Mouse (Mus musculus) MEL (cell line): ENCODE data around the gene Evl. TPM values are rescaled to one million over a fixed set of nuclear protein-coding genes. Genes with fewer than 3 reads are reported as not detected.

Experiments used
- DNase-seq: peaks from one replicate; pipeline ENCODE4 v3.0.0; 2011; ENCODE audit warnings: low read depth, low spot score
- H3K27ac ChIP-seq: 2 replicates; pipeline ENCODE4 v1.5.1; 2012; ENCODE audit warnings: low read depth, mild to moderate bottlenecking, control low read depth, low read length, moderate library complexity; ENCODE audit not compliant: control insufficient read depth
- H3K27me3 ChIP-seq, 2 experiments: fragments of 150-350 bp in 1 of 2; sonication (generic) in 1 of 2; 2 replicates each; pipeline ENCODE4 v1.6.1; 2012; ENCODE audit warnings: low read length in 2 of 2, mild to moderate bottlenecking in 2 of 2, improper control_type of control experiment in 1 of 2, moderate library complexity in 1 of 2; ENCODE audit not compliant: insufficient read depth in 2 of 2, control insufficient read depth in 1 of 2
- H3K36me3 ChIP-seq, 2 experiments: 2 replicates each; pipeline ENCODE4 v1.6.1; 2012 to 2014; ENCODE audit warnings: low read length in 2 of 2, improper control_type of control experiment in 1 of 2, inconsistent platforms in 1 of 2, mild to moderate bottlenecking in 1 of 2; ENCODE audit not compliant: insufficient read depth in 2 of 2, control insufficient read depth in 1 of 2
- H3K4me1 ChIP-seq, 2 experiments: fragments of 150-350 bp in 1 of 2; sonication (generic) in 1 of 2; 2 replicates each; pipeline ENCODE4 v1.6.1; 2012; ENCODE audit warnings: low read length in 2 of 2, improper control_type of control experiment in 1 of 2, mild to moderate bottlenecking in 1 of 2; ENCODE audit not compliant: insufficient read depth in 2 of 2, control insufficient read depth in 1 of 2
- H3K4me3 ChIP-seq, 2 experiments: fragments of 150-350 bp in 1 of 2; sonication (generic) in 1 of 2; 2 replicates each; pipeline ENCODE4 v1.5.1; 2012; ENCODE audit warnings: low read depth in 2 of 2, low read length in 2 of 2, mild to moderate bottlenecking in 2 of 2, moderate library complexity in 2 of 2, control low read depth in 1 of 2, improper control_type of control experiment in 1 of 2; ENCODE audit not compliant: control insufficient read depth in 1 of 2, insufficient read depth in 1 of 2
- H3K79me2 ChIP-seq: 2 replicates; pipeline ENCODE4 v1.6.1; 2012; ENCODE audit warnings: mild to moderate bottlenecking, low read length, moderate library complexity; ENCODE audit not compliant: control insufficient read depth, poor library complexity, insufficient read depth
- H3K9ac ChIP-seq: 2 replicates; pipeline ENCODE4 v1.6.1; 2012; ENCODE audit warnings: low read depth, mild to moderate bottlenecking, control low read depth, low read length, moderate library complexity; ENCODE audit not compliant: control insufficient read depth, poor library complexity, severe bottlenecking
- H3K9me3 ChIP-seq: fragments of 150-350 bp; sonication (generic); replicated peaks from 2 replicates; pipeline ENCODE4 v1.6.1; 2012; ENCODE audit warnings: mild to moderate bottlenecking, low read length, improper control_type of control experiment, moderate library complexity; ENCODE audit not compliant: insufficient read depth
- CHD2 ChIP-seq: IDR thresholded peaks from 2 replicates; pipeline ENCODE4 v1.6.1; 2011; ENCODE audit warnings: low read length, improper control_type of control experiment
- EP300 ChIP-seq, 2 experiments: IDR thresholded peaks; 2 replicates each; pipeline ENCODE4 v1.6.1; 2011; ENCODE audit warnings: improper control_type of control experiment in 2 of 2, low read length in 2 of 2, low read depth in 1 of 2, mild to moderate bottlenecking in 1 of 2
- HCFC1 ChIP-seq: IDR thresholded peaks from 2 replicates; pipeline ENCODE4 v1.6.1; 2012; ENCODE audit warnings: low read depth, mild to moderate bottlenecking, inconsistent platforms, low read length, improper control_type of control experiment, moderate library complexity
- KAT2A ChIP-seq: conservative IDR thresholded peaks from 2 replicates; pipeline ENCODE4 v1.6.1; 2012; ENCODE audit warnings: low read depth, low read length, improper control_type of control experiment, inconsistent platforms
- MAZ ChIP-seq: IDR thresholded peaks from 2 replicates; pipeline ENCODE4 v1.6.1; 2012; ENCODE audit warnings: low read depth, mild to moderate bottlenecking, inconsistent platforms, low read length, improper control_type of control experiment
- MEF2A ChIP-seq: IDR thresholded peaks from 2 replicates; pipeline ENCODE4 v1.6.1; 2014; ENCODE audit warnings: low read depth, mild to moderate bottlenecking, inconsistent platforms, low read length, improper control_type of control experiment; ENCODE audit not compliant: poor library complexity, insufficient replicate concordance, severe bottlenecking; ENCODE audit errors: extremely low read depth
- MXI1 ChIP-seq: IDR thresholded peaks from 2 replicates; pipeline ENCODE4 v1.6.1; 2011; ENCODE audit warnings: mild to moderate bottlenecking, low read depth, low read length, improper control_type of control experiment
- MYB ChIP-seq: IDR thresholded peaks from 2 replicates; pipeline ENCODE4 v1.6.1; 2011; ENCODE audit warnings: mild to moderate bottlenecking, low read depth, low read length, improper control_type of control experiment
- NRF1 ChIP-seq: IDR thresholded peaks from 2 replicates; pipeline ENCODE4 v1.6.1; 2014; ENCODE audit warnings: low read depth, mild to moderate bottlenecking, inconsistent platforms, low read length, improper control_type of control experiment, moderate library complexity; ENCODE audit not compliant: poor library complexity, insufficient read depth, severe bottlenecking
- POLR2AphosphoS2 ChIP-seq: IDR thresholded peaks from 2 replicates; pipeline ENCODE4 v1.6.1; 2011; ENCODE audit warnings: low read length, improper control_type of control experiment
- RCOR1 ChIP-seq: IDR thresholded peaks from 2 replicates; pipeline ENCODE4 v1.6.1; 2012; ENCODE audit warnings: low read depth, mild to moderate bottlenecking, inconsistent platforms, low read length, improper control_type of control experiment
- SIN3A ChIP-seq: IDR thresholded peaks from 2 replicates; pipeline ENCODE4 v1.6.1; 2012; ENCODE audit warnings: low read length, improper control_type of control experiment, inconsistent platforms
- SMC3 ChIP-seq: IDR thresholded peaks from 2 replicates; pipeline ENCODE4 v1.6.1; 2011; ENCODE audit warnings: low read depth, low read length, improper control_type of control experiment
- TCF12 ChIP-seq: IDR thresholded peaks from 2 replicates; pipeline ENCODE4 v1.6.1; 2014; ENCODE audit warnings: low read depth, mild to moderate bottlenecking, inconsistent platforms, low read length, improper control_type of control experiment, moderate library complexity
- USF1 ChIP-seq: IDR thresholded peaks from 2 replicates; pipeline ENCODE4 v1.6.1; 2014; ENCODE audit warnings: low read depth, mild to moderate bottlenecking, inconsistent platforms, low read length, improper control_type of control experiment, moderate library complexity
- USF2 ChIP-seq, 2 experiments: IDR thresholded peaks; 2 replicates each; pipeline ENCODE4 v1.6.1; 2011 to 2012; ENCODE audit warnings: improper control_type of control experiment in 2 of 2, low read length in 2 of 2, borderline replicate concordance in 1 of 2, inconsistent platforms in 1 of 2, low read depth in 1 of 2, mild to moderate bottlenecking in 1 of 2; ENCODE audit not compliant: insufficient read depth in 1 of 2
- ZNF384 ChIP-seq: IDR thresholded peaks from 2 replicates; pipeline ENCODE4 v1.6.1; 2012; ENCODE audit warnings: low read depth, mild to moderate bottlenecking, inconsistent platforms, low read length, improper control_type of control experiment
- polyA plus RNA-seq, 2 experiments: library from polyadenylated mRNA; stranded (reverse) in 1 of 2; unstranded in 1 of 2; fragments of >175 nt in 1 of 2; fragments of >200 nt in 1 of 2; gene quantifications; 2 replicates each; pipeline versions ENCODE4 v1.2.1 to v1.2.4; 2012; ENCODE audit warnings: low replicate concordance in 2 of 2, low read depth in 1 of 2; ENCODE audit not compliant: insufficient read length in 2 of 2, insufficient read depth in 1 of 2, missing spikeins in 1 of 2
- total RNA-seq: library from RNA; depleted of rRNA; stranded (reverse); fragments of 300-350 nt; gene quantifications from 2 replicates; pipeline ENCODE4 v1.2.3, GENCODE M21; 2012

The Evl gene
- total and polyA plus RNA-seq, 3 experiments: not detected

DNA sequence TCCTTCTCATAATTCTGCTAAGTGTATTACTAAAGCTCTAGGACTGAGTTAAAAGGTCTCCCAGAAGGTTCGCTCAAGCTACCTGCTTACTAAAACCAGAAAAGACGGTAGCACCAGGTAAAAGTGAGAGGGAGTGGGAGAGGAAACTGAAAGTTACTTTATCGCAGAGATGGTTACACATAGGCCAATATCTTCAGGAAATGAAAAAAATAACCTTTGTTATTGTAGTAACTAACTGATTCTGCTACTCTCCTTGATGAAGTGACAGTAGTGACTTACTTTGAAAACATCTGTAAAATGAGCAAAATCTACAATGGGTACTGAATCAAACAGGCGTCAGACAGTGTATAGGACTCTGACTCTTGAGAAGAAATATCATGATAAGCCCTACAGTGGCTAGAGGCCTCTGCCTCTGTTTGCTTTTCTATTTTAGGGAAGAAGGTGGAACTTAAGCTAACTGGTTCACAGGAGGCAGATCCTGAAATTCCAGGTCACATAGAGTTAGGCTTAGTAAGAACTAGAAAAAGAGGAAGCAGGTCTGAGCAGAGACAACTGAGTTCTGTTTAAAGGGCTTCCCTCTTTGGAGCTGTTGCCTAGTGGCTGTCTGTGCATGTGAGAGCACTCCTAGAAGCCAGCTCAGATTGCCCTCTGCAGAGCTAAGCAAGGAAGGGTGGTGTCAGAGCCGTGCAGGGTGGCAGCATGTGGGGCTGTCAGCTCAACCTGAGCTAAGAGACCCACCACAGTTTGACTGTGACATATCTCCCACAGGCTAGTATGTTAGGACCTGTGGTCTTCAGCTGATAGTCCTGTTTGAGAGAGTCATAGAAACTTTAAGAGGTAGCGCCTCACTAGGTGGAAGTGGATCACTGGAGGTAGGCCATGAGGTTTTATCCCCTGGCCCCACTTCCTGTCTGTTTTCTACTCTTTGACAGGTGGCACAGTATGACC is 76.5 kb downstream of the Evl start (continued):
- no peak for TF ChIP-seq ZNF384

DNA sequence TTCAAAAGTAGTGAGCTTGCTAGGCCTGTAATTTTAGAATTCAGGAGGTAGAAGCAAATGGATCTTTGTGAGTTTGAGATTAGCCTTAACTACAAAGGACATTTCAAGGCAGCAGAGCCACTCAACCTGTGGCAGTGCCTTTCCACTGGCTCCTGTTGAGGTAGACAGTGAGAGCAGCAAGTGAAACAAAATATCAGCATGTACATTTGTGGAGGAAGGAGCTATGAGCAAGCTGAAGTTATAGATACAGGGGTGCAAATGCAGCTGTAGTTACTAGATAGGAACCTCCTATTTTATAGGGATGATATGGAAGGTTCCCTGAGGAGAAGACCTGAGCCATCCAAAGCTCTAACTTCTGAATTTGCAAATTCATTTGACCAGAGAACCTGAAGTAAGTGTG is 78.0 kb downstream of the Evl start:
- no peak for DNase-seq
- Histone ChIP-seq H3K27ac (no peak overlapping the region), H3K4me1 (no peaks in the 10 kb centered on the region), H3K27me3 (no peaks in the 10 kb centered on the region), H3K9me3 (no peaks in the 10 kb centered on the region), H3K79me2 (no peaks in the 10 kb centered on the region), H3K9ac (no peak overlapping the region), H3K4me3 (no peak overlapping the region), H3K36me3 (no peaks in the 10 kb centered on the region)
- TF ChIP-seq MXI1 (no peak), SMC3 (no peak), EP300 (IDR thresholded peaks at IDR 0.05; ENCODE audit: low read depth in 1 of 2, low read length in 2 of 2) (no peak), NRF1 (no peak), HCFC1 (no peak), POLR2AphosphoS2 (no peak), SIN3A (no peak)

DNA sequence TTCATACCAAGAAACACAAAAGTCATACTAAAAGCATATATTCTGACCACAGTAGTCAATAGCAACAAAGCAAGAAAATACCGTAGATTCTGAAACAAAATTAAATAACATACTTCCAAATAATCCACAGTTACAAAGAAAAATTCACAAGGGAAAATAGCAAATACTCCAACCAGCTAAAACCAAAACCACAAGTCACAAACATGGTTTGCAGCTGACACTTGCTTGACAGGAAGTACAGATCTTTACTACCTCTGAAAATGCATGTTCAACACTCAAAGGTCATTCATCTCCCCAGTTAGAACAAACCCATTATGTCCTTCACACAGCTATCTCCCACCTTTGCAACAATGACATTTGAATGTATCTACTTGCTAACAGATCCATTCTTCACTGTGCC is 79.5 kb downstream of the Evl start:
- no peak for DNase-seq
- no peaks in the 10 kb centered on the region for H3K27me3 ChIP-seq
- H3K79me2 ChIP-seq: no peaks in the 10 kb centered on the region
- no peak overlapping the region for H3K9ac ChIP-seq
- TF ChIP-seq USF1 (no peak), MXI1 (no peak), ZNF384 (no peak), CHD2 (no peak), KAT2A (no peak)
- H3K9me3 ChIP-seq: no peaks in the 10 kb centered on the region
- no peaks in the 10 kb centered on the region for H3K4me1 ChIP-seq
- H3K36me3 ChIP-seq: no peaks in the 10 kb centered on the region
- H3K4me3 ChIP-seq: no peak overlapping the region
- H3K27ac ChIP-seq: no peak overlapping the region

DNA sequence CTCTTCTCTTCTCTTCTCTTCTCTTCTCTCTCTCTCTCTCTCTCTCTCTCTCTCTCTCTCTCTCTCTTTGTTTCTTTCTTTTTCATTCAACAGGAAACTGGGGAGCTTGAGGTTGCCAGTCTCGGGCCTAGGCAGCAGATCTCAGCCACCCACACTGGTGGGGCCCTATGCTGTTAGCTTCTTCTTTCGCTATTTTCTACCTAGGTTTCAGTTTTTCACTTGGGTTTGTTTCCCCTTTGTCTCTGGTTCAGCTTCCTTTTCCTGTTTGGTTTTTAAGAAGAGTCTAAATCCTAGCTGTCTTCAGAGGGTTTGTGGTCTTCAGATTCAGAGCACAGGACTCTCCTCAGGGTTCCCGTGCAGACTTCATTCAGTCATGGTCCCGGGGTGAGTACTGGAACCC is 81.0 kb downstream of the Evl start:
- Histone ChIP-seq H3K9me3 (no peaks in the 10 kb centered on the region), H3K27me3 (no peaks in the 10 kb centered on the region), H3K27ac (no peak overlapping the region), H3K9ac (no peak overlapping the region), H3K79me2 (no peaks in the 10 kb centered on the region), H3K4me3 (no peak overlapping the region), H3K36me3 (no peaks in the 10 kb centered on the region), H3K4me1 (no peaks in the 10 kb centered on the region)
- no peak for DNase-seq
- TF ChIP-seq CHD2: no peak
- TF ChIP-seq MEF2A: no peak
- TF ChIP-seq SMC3: no peak
- TF ChIP-seq USF1: no peak
- no peak for TF ChIP-seq MAZ
- TF ChIP-seq TCF12: no peak
- no peak for TF ChIP-seq USF2 (IDR thresholded peaks at IDR 0.05; ENCODE audit: borderline replicate concordance in 1 of 2, insufficient read depth in 1 of 2, low read depth in 1 of 2, low read length in 2 of 2)
- no peak for TF ChIP-seq RCOR1
- TF ChIP-seq MYB: no peak
